Mouse (Mus musculus): ENCODE results near the gene Cfap97d2. TPM values are rescaled to one million over a fixed set of nuclear protein-coding genes. Genes with fewer than 3 reads are reported as not detected.

Cfap97d2 gene
- polyA plus RNA-seq, 1 experiment, result not detected

- peaks cover 16% of the 10 kb centered on the region for H3K4me1 ChIP-seq (ENCODE audit: control insufficient read depth, insufficient read depth, low read length)
- no peak overlapping the region for H3K4me3 ChIP-seq (ENCODE audit: insufficient read depth, low read length)
- H3K27ac ChIP-seq (ENCODE audit: insufficient read depth, low read depth, low read length), result no peak overlapping the region
- TF ChIP-seq POLR2A (IDR thresholded peaks at IDR 0.05; ENCODE audit: borderline replicate concordance, low read depth, low read length) (no peak), CTCF (IDR thresholded peaks at IDR 0.05; ENCODE audit: low read depth, low read length) (no peak)
These were observed 9.5 kb upstream of the Cfap97d2 start for GRCm38 (mm10) chr8:13696157-13696556.

GRCm38 (mm10) chr8:13697196-13697595 lies 8.5 kb upstream of the Cfap97d2 start:
- Histone ChIP-seq H3K4me1 (ENCODE audit: control insufficient read depth, insufficient read depth, low read length) (peaks cover 16% of the 10 kb centered on the region), H3K4me3 (ENCODE audit: insufficient read depth, low read length) (no peak overlapping the region), H3K27ac (ENCODE audit: insufficient read depth, low read depth, low read length) (no peak overlapping the region)
- TF ChIP-seq CTCF (IDR thresholded peaks at IDR 0.05; ENCODE audit: low read depth, low read length) (no peak), POLR2A (IDR thresholded peaks at IDR 0.05; ENCODE audit: borderline replicate concordance, low read depth, low read length) (no peak)

GRCm38 (mm10) chr8:13697681-13698080 lies 8.0 kb upstream of the Cfap97d2 start:
- Histone ChIP-seq H3K4me1 (ENCODE audit: control insufficient read depth, insufficient read depth, low read length) (peaks cover 16% of the 10 kb centered on the region), H3K4me3 (ENCODE audit: insufficient read depth, low read length) (no peak overlapping the region), H3K27ac (ENCODE audit: insufficient read depth, low read depth, low read length) (no peak overlapping the region)
- TF ChIP-seq CTCF (IDR thresholded peaks at IDR 0.05; ENCODE audit: low read depth, low read length) (no peak), POLR2A (IDR thresholded peaks at IDR 0.05; ENCODE audit: borderline replicate concordance, low read depth, low read length) (no peak)

- TF ChIP-seq POLR2A (IDR thresholded peaks at IDR 0.05; ENCODE audit: borderline replicate concordance, low read depth, low read length) (no peak), CTCF (IDR thresholded peaks at IDR 0.05; ENCODE audit: low read depth, low read length) (no peak)
- peaks cover 16% of the 10 kb centered on the region for H3K4me1 ChIP-seq (ENCODE audit: control insufficient read depth, insufficient read depth, low read length)
- no peak overlapping the region for H3K27ac ChIP-seq (ENCODE audit: insufficient read depth, low read depth, low read length)
- H3K4me3 ChIP-seq (ENCODE audit: insufficient read depth, low read length), result no peak overlapping the region
These were observed 7.4 kb upstream of the Cfap97d2 start for GRCm38 (mm10) chr8:13698281-13698680.

GRCm38 (mm10) chr8:13699323-13699949 lies 6.3 kb upstream of the Cfap97d2 start:
- Histone ChIP-seq H3K27ac (ENCODE audit: insufficient read depth, low read depth, low read length) (no peak overlapping the region), H3K4me3 (ENCODE audit: insufficient read depth, low read length) (no peak overlapping the region), H3K4me1 (ENCODE audit: control insufficient read depth, insufficient read depth, low read length) (peaks cover 16% of the 10 kb centered on the region)
- no peak for TF ChIP-seq CTCF (IDR thresholded peaks at IDR 0.05; ENCODE audit: low read depth, low read length)
- TF ChIP-seq POLR2A (IDR thresholded peaks at IDR 0.05; ENCODE audit: borderline replicate concordance, low read depth, low read length), result no peak

GRCm38 (mm10) chr8:13702755-13703154 lies 2.9 kb upstream of the Cfap97d2 start:
- Histone ChIP-seq H3K27ac (ENCODE audit: insufficient read depth, low read depth, low read length) (no peak overlapping the region), H3K4me1 (ENCODE audit: control insufficient read depth, insufficient read depth, low read length) (peaks cover 3% of the 10 kb centered on the region), H3K4me3 (ENCODE audit: insufficient read depth, low read length) (no peak overlapping the region)
- no peak for TF ChIP-seq POLR2A (IDR thresholded peaks at IDR 0.05; ENCODE audit: borderline replicate concordance, low read depth, low read length)
- no peak for TF ChIP-seq CTCF (IDR thresholded peaks at IDR 0.05; ENCODE audit: low read depth, low read length)

- Histone ChIP-seq H3K27ac (ENCODE audit: insufficient read depth, low read depth, low read length) (no peak overlapping the region), H3K4me1 (ENCODE audit: control insufficient read depth, insufficient read depth, low read length) (no peaks in the 10 kb centered on the region), H3K4me3 (ENCODE audit: insufficient read depth, low read length) (no peak overlapping the region)
- TF ChIP-seq CTCF (IDR thresholded peaks at IDR 0.05; ENCODE audit: low read depth, low read length) (no peak), POLR2A (IDR thresholded peaks at IDR 0.05; ENCODE audit: borderline replicate concordance, low read depth, low read length) (no peak)
These were observed 1.9 kb upstream of the Cfap97d2 start for GRCm38 (mm10) chr8:13703756-13704155.

- H3K4me3 ChIP-seq (ENCODE audit: insufficient read depth, low read length), result no peak overlapping the region
- H3K4me1 ChIP-seq (ENCODE audit: control insufficient read depth, insufficient read depth, low read length), result no peaks in the 10 kb centered on the region
- TF ChIP-seq POLR2A (IDR thresholded peaks at IDR 0.05; ENCODE audit: borderline replicate concordance, low read depth, low read length) (no peak), CTCF (IDR thresholded peaks at IDR 0.05; ENCODE audit: low read depth, low read length) (no peak)
- no peak overlapping the region for H3K27ac ChIP-seq (ENCODE audit: insufficient read depth, low read depth, low read length)
These were observed 1.4 kb upstream of the Cfap97d2 start for GRCm38 (mm10) chr8:13704301-13704700.

GRCm38 (mm10) chr8:13706918-13707317 lies 1.2 kb downstream of the Cfap97d2 start:
- Histone ChIP-seq H3K4me1 (ENCODE audit: control insufficient read depth, insufficient read depth, low read length) (no peaks in the 10 kb centered on the region), H3K27ac (ENCODE audit: insufficient read depth, low read depth, low read length) (no peak overlapping the region), H3K4me3 (ENCODE audit: insufficient read depth, low read length) (no peak overlapping the region)
- TF ChIP-seq POLR2A (IDR thresholded peaks at IDR 0.05; ENCODE audit: borderline replicate concordance, low read depth, low read length), result no peak
- no peak for TF ChIP-seq CTCF (IDR thresholded peaks at IDR 0.05; ENCODE audit: low read depth, low read length)

GRCm38 (mm10) chr8:13708514-13708913 lies 2.8 kb downstream of the Cfap97d2 start:
- H3K4me3 ChIP-seq (ENCODE audit: insufficient read depth, low read length), result no peak overlapping the region
- TF ChIP-seq CTCF (IDR thresholded peaks at IDR 0.05; ENCODE audit: low read depth, low read length), result no peak
- TF ChIP-seq POLR2A (IDR thresholded peaks at IDR 0.05; ENCODE audit: borderline replicate concordance, low read depth, low read length), result no peak
- H3K4me1 ChIP-seq (ENCODE audit: control insufficient read depth, insufficient read depth, low read length), result no peaks in the 10 kb centered on the region
- no peak overlapping the region for H3K27ac ChIP-seq (ENCODE audit: insufficient read depth, low read depth, low read length)
